Mouse (Mus musculus) C2C12 (cell line): ENCODE data around the gene Vwa3b. TPM values are rescaled to one million over a fixed set of nuclear protein-coding genes. Genes with fewer than 3 reads are reported as not detected.

Source experiments
- H3K27me3 ChIP-seq: one replicate; pipeline ENCODE4 v1.6.1; 2011; ENCODE audit not compliant: control insufficient read depth, insufficient read depth, insufficient read length
- H3K36me3 ChIP-seq: one replicate; pipeline ENCODE4 v1.6.1; 2011; ENCODE audit not compliant: control insufficient read depth, insufficient read depth
- H3K4me3 ChIP-seq: one replicate; pipeline ENCODE4 v1.5.1; 2011; ENCODE audit warnings: mild to moderate bottlenecking, control low read depth; ENCODE audit not compliant: poor library complexity, insufficient read depth, severe bottlenecking
- H3K79me2 ChIP-seq: one replicate; pipeline ENCODE4 v1.6.1; 2011; ENCODE audit not compliant: control insufficient read depth, insufficient read depth
- H3K79me3 ChIP-seq: one replicate; pipeline ENCODE4 v1.6.1; 2011; ENCODE audit warnings: low read depth, control low read depth
- H3ac ChIP-seq: one replicate; pipeline ENCODE3; 2011; ENCODE audit warnings: low read depth; ENCODE audit not compliant: control insufficient read depth, insufficient read length
- CEBPB ChIP-seq: IDR thresholded peaks from one replicate; pipeline ENCODE4 v1.6.1; 2011; ENCODE audit warnings: low read depth, mild to moderate bottlenecking, control low read depth, moderate library complexity
- CTCF ChIP-seq: IDR thresholded peaks from one replicate; pipeline ENCODE4 v1.5.1; 2011; ENCODE audit not compliant: control insufficient read depth, insufficient read depth, insufficient read length
- FOSL1 ChIP-seq: IDR thresholded peaks from one replicate; pipeline ENCODE4 v1.8.0; 2011; ENCODE audit warnings: mild to moderate bottlenecking, low read length; ENCODE audit not compliant: poor library complexity, insufficient read depth, severe bottlenecking
- MAX ChIP-seq: IDR thresholded peaks from one replicate; pipeline ENCODE4 v1.6.1; 2011; ENCODE audit warnings: mild to moderate bottlenecking, control low read depth
- MYOD1 ChIP-seq: IDR thresholded peaks from one replicate; pipeline ENCODE4 v1.6.1; 2011; ENCODE audit warnings: low read depth; ENCODE audit not compliant: control insufficient read depth, insufficient read length
- MYOG ChIP-seq: IDR thresholded peaks from one replicate; pipeline ENCODE4 v1.6.1; 2011; ENCODE audit not compliant: control insufficient read depth, insufficient read length; ENCODE audit errors: extremely low read depth
- USF1 ChIP-seq: IDR thresholded peaks from one replicate; pipeline ENCODE4 v1.6.1; 2011; ENCODE audit warnings: low read depth, mild to moderate bottlenecking, control low read depth, moderate library complexity
- polyA plus RNA-seq: library from polyadenylated mRNA; unstranded; fragments of >200 nt; fragmentation: generic; extraction: Trizol; gene quantifications from one replicate; pipeline ENCODE4 v1.2.1, GENCODE M21; 2012; ENCODE audit warnings: missing spikeins

Gene Vwa3b
- polyA plus RNA-seq, 1 experiment, result not detected

- no peaks in the 10 kb centered on the region for H3K36me3 ChIP-seq
- H3K79me3 ChIP-seq, result no peaks in the 10 kb centered on the region
- no peak overlapping the region for H3ac ChIP-seq
- TF ChIP-seq MYOG (no peak), FOSL1 (no peak), CEBPB (no peak), MAX (no peak), USF1 (no peak), CTCF (no peak), MYOD1 (no peak)
- no peaks in the 10 kb centered on the region for H3K27me3 ChIP-seq
- no peak overlapping the region for H3K4me3 ChIP-seq
- no peaks in the 10 kb centered on the region for H3K79me2 ChIP-seq
Observed at GRCm38 (mm10) chr1:37009880-37010279, 16.5 kb upstream of the Vwa3b start.

- no peaks in the 10 kb centered on the region for H3K27me3 ChIP-seq
- no peaks in the 10 kb centered on the region for H3K36me3 ChIP-seq
- TF ChIP-seq FOSL1 (no peak), MAX (no peak), MYOG (no peak)
Observed at GRCm38 (mm10) chr1:37011626-37012209, 14.7 kb upstream of the Vwa3b start.

GRCm38 (mm10) chr1:37013006-37013405 is 13.4 kb upstream of the Vwa3b start:
- Histone ChIP-seq H3K27me3 (no peaks in the 10 kb centered on the region), H3K4me3 (no peak overlapping the region), H3K79me3 (no peaks in the 10 kb centered on the region), H3K36me3 (no peaks in the 10 kb centered on the region), H3K79me2 (no peaks in the 10 kb centered on the region), H3ac (no peak overlapping the region)
- no peak for TF ChIP-seq MAX
- no peak for TF ChIP-seq CTCF
- TF ChIP-seq USF1, result no peak
- TF ChIP-seq CEBPB, result no peak

More at GRCm38 (mm10) chr1:37011626-37012209, 14.7 kb upstream of the Vwa3b start:
- Histone ChIP-seq H3K4me3 (no peak overlapping the region), H3ac (no peak overlapping the region), H3K79me3 (no peaks in the 10 kb centered on the region), H3K79me2 (no peaks in the 10 kb centered on the region)

GRCm38 (mm10) chr1:37013687-37014086 is 12.7 kb upstream of the Vwa3b start:
- Histone ChIP-seq H3K36me3 (no peaks in the 10 kb centered on the region), H3K27me3 (no peaks in the 10 kb centered on the region), H3K79me3 (no peaks in the 10 kb centered on the region), H3K79me2 (no peaks in the 10 kb centered on the region), H3K4me3 (no peak overlapping the region), H3ac (no peak overlapping the region)
- TF ChIP-seq CTCF, result no peak
- TF ChIP-seq MAX, result no peak
- TF ChIP-seq MYOD1, result no peak

- Histone ChIP-seq H3K79me2 (no peaks in the 10 kb centered on the region), H3ac (no peak overlapping the region), H3K79me3 (no peaks in the 10 kb centered on the region), H3K27me3 (no peaks in the 10 kb centered on the region), H3K36me3 (no peaks in the 10 kb centered on the region), H3K4me3 (no peak overlapping the region)
- no peak for TF ChIP-seq MYOG
- no peak for TF ChIP-seq CEBPB
- TF ChIP-seq USF1, result no peak
- TF ChIP-seq MAX, result no peak
- no peak for TF ChIP-seq MYOD1
- TF ChIP-seq CTCF, result no peak
- TF ChIP-seq FOSL1, result no peak
Observed at GRCm38 (mm10) chr1:37019017-37019416, 7.4 kb upstream of the Vwa3b start.

- Histone ChIP-seq H3K79me3 (no peaks in the 10 kb centered on the region), H3K27me3 (no peaks in the 10 kb centered on the region), H3K36me3 (no peaks in the 10 kb centered on the region), H3K79me2 (no peaks in the 10 kb centered on the region), H3K4me3 (no peak overlapping the region), H3ac (no peak overlapping the region)
- TF ChIP-seq CTCF (no peak), USF1 (no peak), MYOG (no peak)
Observed at GRCm38 (mm10) chr1:37022704-37023103, 3.7 kb upstream of the Vwa3b start.

GRCm38 (mm10) chr1:37024736-37025135 is 1.7 kb upstream of the Vwa3b start:
- no peak overlapping the region for H3ac ChIP-seq
- no peaks in the 10 kb centered on the region for H3K79me2 ChIP-seq
- H3K36me3 ChIP-seq, result no peaks in the 10 kb centered on the region
- H3K27me3 ChIP-seq, result no peaks in the 10 kb centered on the region
- H3K79me3 ChIP-seq, result no peaks in the 10 kb centered on the region
- TF ChIP-seq CTCF, result no peak
- no peak for TF ChIP-seq USF1
- TF ChIP-seq FOSL1, result no peak
- TF ChIP-seq MAX, result no peak
- TF ChIP-seq CEBPB, result no peak
- TF ChIP-seq MYOD1, result no peak
- no peak for TF ChIP-seq MYOG
- H3K4me3 ChIP-seq, result no peak overlapping the region
